Mouse (Mus musculus): ENCODE data around the gene Pik3r6.

The Pik3r6 gene

DNA sequence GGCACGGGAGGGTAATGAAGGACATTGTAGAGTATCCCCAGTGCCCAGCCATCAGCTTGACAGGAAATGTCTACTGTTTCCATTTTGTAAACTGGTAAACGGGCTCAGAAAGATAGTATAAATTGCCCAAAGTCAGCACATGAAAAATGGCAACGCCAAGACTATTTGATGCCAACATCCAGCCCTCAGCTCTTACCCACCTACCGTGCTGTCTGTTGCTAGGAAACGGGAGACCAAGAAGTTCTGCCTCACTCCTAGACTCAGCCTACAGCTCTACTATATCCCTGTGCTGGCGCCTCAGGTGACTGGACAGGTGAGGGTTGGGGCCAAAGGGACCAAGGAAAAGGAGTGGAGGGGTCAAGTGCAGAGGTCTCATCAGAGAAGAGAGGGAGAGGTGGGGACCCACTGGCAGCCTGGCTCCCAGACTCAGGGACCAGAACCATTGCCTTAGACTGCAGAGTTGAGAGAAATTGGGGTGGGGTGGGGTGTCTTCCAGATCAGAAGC lies 31.2 kb downstream of the Pik3r6 start:
- in situ Hi-C loops (cut with MboI, MseI), result no loop called here

DNA sequence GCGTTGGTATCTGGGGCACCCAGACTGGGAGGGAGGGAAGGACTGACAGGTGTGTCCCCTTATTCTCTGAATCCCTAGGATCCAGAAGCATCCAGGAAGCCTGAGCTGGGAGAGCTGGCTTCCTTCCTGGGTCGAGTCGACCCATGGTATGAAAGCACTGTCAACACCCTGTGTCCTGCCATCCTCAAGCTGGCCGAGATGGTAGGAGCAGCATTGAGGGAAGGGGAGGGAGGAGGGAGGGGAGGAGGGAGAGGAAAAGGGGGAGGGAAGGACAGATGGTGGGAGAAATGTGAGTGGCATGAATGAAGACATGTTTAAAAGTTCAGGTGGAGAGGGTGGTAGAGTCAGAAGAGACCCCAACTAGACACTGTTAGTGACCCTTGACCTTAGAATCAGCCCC lies 33.2 kb downstream of the Pik3r6 start:
- in situ Hi-C loops (cut with MboI, MseI), result no loop called here

DNA sequence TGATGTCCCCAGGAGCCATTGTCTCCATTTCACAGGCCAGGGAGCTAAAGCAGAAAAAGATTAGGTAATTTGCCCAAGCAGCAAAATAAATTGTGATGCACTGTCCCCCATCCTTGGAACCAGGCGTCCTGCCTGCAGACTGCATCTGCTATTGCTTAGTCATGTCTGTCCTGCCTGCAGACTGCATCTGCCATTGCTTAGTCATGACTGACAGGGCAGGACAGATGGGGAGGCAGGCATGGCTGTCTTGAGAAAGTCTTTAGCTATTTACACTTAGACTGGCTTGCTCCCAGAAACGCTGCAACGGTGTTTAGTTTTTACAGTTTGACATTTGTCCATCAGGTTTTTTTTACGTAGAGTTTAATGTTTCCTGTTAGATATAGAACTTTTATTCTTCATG lies 33.6 kb downstream of the Pik3r6 start:
- in situ Hi-C loops (cut with MboI, MseI), result no loop called here

DNA sequence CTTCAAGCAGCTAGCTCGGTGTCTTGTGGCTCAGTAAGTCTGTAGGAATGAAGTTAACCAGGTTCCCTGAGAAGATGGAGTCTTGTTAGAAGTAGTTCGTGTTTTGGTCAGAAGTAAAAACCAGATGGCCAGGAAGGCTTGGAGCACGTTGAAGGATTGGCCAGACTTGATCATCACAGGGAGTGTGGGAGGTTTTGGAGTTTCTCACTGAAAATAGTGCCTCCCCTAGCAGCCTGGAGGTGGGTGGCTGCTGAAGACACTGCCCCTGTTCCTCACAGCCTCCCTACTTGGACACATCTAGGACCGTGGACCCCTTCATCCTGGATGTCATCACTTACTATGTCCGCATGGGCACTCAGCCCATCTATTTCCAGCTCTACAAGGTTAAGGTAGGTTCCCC lies 36.8 kb downstream of the Pik3r6 start:
- in situ Hi-C loops (cut with MboI, MseI), result no loop called here

DNA sequence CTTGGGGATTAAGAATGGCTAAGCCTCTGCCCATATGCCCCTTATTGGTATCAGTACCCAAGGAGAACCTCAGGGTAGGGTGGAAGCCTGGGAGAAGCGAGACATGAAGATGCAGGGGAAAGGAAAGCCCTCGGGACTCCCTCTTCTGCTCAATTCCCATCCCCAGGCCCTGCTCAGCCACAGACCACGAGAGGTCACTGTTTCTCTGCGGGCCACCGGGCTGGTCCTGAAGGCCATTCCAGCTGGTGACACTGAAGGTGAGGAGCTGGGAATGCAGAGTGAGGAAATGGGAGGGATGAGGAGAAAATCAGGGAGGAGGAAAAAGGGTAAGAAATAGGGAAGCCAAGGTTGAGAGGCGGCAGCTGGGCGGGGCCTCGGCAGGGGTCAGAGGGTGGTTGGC lies 41.7 kb downstream of the Pik3r6 start:
- in situ Hi-C loops (cut with MboI, MseI), result no loop called here

DNA sequence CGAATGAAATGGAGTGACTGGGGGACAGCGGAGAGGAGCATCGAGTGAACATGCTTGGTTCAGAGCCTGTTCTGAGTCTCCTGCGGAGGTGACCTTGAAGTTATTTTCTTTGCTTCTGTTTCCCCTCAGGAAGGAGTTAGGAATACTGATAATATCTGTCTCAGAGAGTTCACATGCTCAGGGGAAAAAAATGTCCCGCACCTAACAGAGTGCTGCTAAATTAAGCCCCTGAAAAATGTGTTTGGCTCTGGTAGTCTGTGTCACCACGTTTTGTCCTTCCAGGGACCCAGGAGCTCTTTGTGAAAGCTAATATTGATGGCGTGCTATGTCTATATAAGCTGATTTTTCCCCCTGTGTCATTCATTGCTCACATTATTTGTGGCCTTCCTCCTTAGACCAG lies 42.4 kb downstream of the Pik3r6 start:
- in situ Hi-C loops (cut with MboI, MseI), result no loop called here

DNA sequence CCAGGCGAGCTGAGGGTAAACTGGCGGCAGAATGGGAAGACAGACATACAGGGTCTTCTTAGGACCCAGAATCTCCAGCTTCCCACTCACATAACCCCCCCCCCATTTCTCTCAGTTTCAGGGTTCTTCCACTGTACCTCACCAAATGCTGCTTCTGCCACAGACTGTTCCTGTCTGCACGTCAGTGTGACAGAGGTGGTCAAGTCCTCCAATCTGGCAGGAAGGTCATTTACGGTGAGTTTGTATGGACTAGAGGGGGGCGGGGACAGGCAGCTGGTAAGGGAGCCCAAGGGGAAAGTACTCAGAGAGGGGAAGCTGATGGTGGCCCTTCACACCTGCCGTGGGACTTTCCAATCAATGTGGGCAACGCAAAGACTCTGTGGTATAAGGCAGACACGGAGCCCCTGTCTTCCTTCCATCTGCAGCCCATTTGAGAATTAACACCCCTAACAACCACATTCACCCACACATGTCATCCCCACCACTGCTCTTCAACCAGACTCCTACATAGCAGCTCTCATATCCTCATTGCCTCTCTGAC lies 42.9 kb downstream of the Pik3r6 start:
- in situ Hi-C loops (cut with MboI, MseI), result no loop called here

DNA sequence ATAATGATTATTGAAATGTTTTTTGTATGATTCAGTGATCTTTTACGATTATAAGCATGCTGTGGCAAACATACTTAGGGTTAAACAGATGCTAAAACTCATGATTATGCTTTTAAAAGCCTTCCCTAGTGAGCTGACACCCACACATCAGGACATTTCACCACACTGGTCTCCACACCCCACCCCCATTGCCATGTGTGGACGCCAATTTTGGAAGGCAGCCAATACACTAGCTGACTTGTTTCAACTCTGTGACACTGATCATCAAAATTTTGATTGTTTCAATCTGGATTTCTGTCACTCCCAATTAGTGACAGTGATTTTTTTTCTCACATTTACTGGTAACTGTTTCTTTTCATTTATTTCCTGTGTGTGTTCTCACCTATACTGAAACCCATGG lies 44.7 kb downstream of the Pik3r6 start:
- in situ Hi-C loops (cut with MboI, MseI), result no loop called here

DNA sequence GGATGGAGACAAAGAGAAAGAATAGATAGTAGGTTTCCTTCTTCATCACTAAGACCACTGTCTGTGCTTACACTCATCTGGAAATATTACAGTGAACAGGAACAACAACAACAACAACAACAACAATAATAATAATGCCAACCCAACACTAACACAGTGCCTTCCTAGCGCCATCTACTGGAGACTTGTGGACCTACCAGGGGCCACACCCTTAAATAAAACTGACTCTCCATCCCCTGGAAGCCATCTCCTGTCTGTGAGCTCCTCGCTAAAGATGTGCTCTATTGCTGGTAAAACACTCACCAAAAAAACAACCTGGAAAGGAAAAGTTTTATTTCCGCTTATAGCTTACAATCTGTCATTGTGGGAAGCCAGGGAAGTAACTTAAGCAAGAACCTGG lies 46.8 kb downstream of the Pik3r6 start:
- in situ Hi-C loops (cut with MboI, MseI), result no loop called here

DNA sequence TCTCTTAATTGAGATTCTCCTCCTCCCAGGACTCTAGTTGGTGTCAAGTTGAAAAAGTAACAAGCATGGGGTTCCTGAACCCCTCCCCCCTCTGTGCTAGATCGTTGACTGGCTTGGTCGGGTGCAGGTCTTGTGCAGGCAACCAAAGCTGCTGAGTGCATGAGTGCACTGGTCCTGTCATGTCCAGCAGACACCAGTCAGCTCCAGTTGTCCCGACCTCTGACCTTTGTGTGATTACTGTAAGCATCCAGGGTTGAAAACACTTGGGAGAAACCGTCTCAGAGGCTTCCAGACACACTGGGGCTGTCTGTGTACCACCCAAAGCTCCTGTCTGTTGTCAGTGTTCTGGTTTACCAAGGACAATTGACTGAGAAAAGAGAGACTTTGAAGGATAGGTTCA lies 47.5 kb downstream of the Pik3r6 start:
- in situ Hi-C loops (cut with MboI, MseI), result no loop called here

DNA sequence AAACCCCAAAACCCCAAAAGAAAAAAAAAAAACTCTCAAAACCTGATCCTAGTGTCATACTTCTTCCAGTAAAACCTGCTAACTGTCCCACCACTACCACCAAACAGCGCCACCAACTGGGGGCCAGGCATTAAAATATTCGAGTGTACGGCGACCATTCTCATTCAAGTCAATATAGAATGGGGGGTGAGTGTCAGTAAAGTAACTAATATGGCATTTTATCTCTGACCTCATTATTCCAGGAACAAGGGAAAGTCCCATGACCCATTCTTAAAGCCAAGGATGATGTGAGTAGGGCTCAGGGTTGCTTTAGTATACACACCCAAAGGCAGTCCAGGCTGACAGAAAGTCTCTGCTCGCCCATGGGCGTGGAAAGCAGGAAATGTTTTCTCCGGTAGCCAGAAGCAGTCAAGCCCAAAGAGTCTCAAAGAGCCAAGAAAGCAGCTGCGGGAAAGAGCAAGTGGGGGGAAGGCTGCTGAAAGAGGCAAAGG lies 51.2 kb downstream of the Pik3r6 start:
- in situ Hi-C loops (cut with MboI, MseI), result no loop called here

DNA sequence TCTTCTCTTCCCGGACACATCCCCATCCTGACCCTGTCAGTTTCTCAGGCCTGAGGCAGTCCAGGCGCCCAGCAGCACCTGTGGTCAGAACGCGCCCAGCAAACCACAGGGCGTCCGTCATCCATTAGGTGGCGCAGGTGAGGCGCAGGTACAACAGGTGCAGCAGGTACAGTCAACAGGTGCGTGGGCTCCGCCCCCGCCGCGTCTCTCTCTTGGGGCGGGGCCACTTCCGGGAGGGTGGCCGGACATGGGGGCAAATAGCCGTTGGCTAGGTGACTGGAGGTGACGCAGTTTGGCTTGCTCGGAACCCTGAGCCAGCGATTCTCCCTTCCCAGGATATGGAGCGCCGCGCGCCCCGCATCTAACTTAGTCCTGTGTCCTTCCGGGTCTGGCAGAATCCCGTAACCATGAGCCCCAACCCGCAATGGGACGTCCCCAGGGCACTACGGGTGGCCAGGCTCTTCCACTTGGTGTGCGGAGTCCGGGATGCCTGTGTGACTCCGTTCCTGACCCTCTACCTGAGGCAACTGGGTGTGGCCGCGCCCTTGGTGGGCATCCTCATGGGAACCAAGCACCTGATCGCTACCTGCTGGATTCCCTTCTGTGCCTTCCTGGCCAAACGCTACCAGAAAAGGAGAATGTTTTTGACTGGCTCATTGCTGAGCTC lies 53.2 kb downstream of the Pik3r6 start, which contains the start of gene Mfsd6l:
Gene Mfsd6l, plus strand, starts transcription at position 269 of the 667 bp plus-strand sequence.
- in situ Hi-C loops (cut with MboI, MseI), result loop anchor here (5.0 kb wide), 2 partner anchors 74 to 139 kb away; no protein-coding TSS in a partner anchor

DNA sequence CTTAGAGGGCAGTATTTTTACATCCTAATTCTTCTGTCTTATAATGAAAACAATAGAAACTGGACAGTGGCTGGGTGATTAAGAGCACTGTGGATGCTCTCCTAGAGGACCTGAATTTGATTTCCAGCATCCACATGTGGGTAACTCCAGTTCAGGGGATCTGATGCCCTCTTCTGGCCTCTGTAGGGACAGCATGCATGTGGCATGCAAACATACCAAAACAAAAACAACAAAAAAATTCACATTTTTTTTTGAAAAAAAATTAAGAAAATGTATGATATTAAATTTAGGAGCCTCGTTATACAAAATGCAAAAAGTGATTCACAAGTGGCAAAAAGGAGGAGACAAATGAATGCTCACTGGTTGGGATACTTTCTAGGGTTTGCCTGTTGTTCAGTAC lies 56.7 kb downstream of the Pik3r6 start:
- in situ Hi-C loops (cut with MboI, MseI), result loop anchor here (5.0 kb wide), 2 partner anchors 77 to 142 kb away; no protein-coding TSS in a partner anchor

DNA sequence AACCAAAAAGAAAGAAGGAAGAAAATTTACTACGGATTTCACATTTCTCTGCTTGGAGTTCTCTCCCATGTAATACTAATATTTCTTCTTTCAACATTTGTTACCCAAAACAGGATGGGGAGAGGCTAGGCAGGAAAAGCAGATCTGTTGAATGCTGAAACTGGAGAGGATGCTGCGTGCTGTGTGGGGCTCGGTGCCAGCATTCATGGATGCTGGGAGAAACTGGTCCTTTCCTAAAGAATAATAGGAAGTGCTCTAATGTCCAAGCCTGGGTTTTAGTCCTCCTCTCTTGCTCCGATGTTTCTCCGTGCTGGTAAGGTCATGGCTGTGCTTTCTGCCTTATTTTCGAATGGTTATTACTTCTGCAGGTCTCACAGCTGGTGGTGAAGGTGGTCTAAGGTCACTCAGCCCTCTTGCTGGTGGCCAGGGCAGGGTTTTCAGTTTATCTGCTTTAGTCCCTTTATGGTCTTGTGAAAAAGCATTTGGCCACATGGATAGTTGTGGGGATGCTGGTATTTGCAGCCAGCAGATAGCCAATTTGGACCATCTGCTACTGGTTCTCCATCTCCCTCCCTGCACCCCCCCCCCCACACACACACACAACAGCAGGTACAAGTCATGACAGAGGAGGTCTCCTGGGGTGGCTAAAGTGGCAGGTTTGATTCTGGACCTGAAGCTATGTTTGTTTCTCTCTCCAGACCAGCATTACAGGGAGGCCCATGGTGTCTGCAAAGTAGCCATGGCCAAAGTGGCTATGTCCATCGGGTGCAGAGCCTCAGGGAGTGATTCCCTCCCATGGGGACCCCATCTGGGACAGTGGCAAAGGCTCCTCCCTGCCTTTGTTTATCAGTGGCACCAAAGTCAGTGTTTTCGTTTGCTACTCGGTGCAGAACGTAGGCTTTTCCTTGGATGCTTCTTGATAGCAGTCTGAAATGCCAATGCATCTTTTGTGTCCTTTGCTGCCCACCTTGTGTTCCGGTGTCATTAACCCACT lies 59.4 kb downstream of the Pik3r6 start:
- in situ Hi-C loops (cut with MboI, MseI), result loop anchor here (10.0 kb wide), 1 partner anchor 243 kb away; no protein-coding TSS in a partner anchor

DNA sequence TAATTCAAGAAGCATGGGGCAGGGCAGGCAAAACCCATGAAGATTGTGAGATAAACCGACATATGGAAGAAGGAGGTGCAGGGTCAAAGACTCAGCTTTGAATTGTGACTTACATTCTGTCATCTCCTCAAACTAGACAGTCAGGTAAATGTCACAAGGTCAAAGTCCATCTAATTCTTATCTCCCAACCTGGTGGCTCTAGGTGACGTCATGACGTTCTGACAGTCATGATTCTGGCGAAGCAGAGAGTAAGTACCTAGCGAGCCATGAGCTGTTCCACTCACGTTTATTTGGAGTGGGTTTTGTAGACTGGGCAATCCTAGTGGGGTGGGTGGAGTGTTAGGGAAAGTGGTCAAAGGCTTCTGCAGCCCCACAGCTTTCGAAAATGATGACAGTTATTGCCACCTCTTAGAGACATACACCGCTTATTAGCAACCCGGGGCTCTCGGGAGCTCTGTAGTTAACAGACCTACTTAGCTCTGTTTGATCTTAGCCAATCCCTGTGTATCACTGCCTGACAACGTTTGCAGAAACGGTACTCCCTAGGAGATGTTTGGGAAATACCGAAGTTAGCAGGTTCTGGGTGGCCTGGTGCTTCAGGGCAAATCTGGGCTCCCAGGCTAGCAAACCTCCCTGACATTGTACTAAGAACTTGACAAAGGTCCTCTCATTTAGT lies 61.7 kb downstream of the Pik3r6 start:
- in situ Hi-C loops (cut with MboI, MseI), result loop anchor here (10.0 kb wide), 1 partner anchor 240 kb away; no protein-coding TSS in a partner anchor

DNA sequence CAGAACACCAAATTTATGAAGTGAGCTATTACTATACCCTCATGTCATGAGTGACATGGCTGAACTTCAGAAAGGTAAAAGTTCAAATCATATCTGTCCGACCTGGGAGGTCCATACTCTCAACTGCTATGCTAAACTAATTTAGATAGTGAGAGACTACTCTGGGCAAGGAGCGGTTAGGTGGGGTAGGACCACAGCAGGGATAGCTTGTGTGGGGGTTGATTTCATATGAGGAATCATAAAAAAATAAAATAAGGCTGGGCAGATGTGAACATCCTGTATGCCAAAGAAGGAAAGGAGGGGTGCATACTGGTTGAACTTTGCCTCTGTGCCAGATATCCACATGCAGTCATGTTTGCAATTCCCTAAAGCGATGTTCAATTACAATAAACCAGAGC lies 62.2 kb downstream of the Pik3r6 start:
- in situ Hi-C loops (cut with MboI, MseI), result loop anchor here (10.0 kb wide), 1 partner anchor 240 kb away; no protein-coding TSS in a partner anchor

DNA sequence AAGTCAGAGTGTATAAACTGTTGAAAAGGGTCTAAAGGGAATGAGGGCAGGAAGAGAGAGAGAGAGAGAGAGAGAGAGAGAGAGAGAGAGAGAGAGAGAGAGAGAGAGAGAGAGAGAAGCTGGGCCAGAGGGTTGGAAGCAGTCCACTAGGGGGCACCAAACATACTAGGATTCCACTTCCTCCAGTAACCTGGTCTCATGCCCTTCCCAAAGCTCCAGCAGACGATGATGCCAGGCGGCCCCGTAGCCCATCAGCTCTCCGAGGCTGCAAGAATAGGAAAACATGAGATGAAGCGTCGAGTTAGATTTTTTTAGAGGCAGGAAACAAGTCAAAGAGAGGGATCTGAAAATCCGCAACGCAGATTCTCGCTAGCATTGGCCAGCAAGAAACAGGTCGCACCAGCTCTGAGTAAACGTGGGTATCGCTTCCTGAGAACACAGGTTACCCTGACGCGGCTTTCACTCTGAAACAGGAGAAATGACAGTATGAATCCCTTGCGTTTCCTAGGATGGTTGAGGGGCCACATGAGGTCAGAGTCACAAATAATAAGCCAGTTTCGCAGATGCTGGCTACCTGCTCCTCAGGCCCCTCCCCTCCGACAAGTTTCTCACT lies 63.7 kb downstream of the Pik3r6 start:
- in situ Hi-C loops (cut with MboI, MseI), result loop anchor here (10.0 kb wide), 1 partner anchor 238 kb away; no protein-coding TSS in a partner anchor

DNA sequence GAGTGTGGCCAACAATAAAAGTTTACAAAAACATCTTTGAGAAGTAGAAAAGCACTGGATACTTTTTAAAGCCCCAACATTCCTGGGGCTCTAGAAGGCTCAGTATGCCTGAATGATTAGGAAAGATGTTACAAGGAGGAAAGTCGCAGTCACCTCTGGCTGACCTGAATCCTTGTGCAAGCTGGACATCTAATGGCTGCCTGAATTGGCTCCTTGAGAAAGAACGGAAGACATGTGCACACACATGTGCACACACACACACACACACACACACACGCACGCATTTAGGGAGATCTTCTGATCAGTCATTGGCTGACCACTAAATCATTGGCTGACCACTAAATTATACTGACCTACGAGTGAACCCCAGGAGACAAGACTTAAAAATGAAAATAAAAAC lies 68.0 kb downstream of the Pik3r6 start:
- in situ Hi-C loops (cut with MboI, MseI), result no loop called here

DNA sequence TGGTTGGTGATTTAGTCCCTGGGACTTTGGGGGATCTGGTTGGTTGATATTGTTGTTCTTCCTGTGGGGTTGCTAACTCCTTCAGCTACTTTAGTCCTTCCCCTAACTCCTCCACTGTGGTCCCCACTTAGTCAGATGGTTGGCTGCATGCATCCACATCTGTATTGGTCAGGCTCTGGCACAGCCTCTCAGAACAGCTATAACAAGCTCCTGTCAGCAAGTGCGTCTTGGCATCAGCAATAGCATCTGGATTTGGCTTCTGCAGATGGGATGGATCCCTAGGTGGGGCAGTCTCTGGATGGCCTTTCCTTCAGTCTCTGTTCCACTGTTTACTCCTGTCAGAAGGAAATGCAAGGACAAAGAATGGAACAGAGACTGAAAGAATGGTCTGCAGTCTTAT lies 74.3 kb downstream of the Pik3r6 start:
- in situ Hi-C loops (cut with MboI, MseI), result no loop called here

DNA sequence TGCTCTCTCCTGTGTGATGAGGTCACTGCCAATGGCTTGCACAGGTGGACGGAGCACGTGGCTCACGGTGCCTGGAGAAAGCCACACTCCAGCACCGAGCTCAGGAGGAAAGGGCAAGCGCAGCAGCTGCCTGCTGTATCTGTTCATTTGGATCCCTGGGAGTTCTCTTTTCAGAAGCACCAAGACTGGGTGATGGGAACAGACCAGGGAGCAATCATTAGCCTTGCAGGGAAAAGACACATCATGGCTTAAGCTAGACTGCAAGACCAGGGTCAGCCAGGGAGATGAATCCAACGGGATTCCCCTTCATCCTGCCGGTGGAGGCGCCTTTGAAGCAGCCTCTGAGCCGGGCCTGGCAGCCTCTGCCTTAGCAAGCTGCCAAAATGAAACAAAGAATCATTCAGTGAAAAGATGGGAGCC lies 76.7 kb downstream of the Pik3r6 start:
- in situ Hi-C loops (cut with MboI, MseI), result no loop called here

DNA sequence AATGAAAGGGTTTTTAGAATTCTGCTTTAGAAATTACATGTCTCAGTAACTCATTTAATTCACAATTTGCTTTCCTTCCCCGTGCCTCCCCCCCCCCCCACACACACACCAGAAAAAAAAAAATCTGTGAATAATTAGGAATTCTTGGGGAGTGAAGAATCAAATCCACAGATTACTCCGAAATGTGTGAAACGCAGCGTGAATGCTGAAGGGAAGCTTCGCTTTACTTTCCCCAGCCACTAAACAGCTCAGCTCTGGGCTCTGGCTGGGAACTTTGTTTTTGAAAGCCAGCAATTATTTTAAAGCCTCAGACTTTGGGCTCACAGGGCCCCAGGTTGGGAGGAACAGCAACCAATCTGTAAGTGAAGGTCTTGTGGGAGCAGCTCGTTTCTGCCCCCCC lies 77.7 kb downstream of the Pik3r6 start:
- in situ Hi-C loops (cut with MboI, MseI), result no loop called here
